Mouse (Mus musculus) spleen, adult 2 months (tissue): ENCODE results near the gene Hist2h2bb.

Experiments
- CTCF ChIP-seq: fragments of 200-500 bp; IDR thresholded peaks from 2 replicates; pipeline ENCODE4 v1.5.1; 2011; ENCODE audit warnings: mild to moderate bottlenecking, inconsistent platforms; ENCODE audit not compliant: insufficient read depth, insufficient read length, insufficient replicate concordance; ENCODE audit errors: extremely low read depth
- POLR2A ChIP-seq: fragments of 200-500 bp; IDR thresholded peaks from 2 replicates; pipeline ENCODE4 v1.6.1; 2011; ENCODE audit warnings: low read depth, low read length, inconsistent platforms

DNA sequence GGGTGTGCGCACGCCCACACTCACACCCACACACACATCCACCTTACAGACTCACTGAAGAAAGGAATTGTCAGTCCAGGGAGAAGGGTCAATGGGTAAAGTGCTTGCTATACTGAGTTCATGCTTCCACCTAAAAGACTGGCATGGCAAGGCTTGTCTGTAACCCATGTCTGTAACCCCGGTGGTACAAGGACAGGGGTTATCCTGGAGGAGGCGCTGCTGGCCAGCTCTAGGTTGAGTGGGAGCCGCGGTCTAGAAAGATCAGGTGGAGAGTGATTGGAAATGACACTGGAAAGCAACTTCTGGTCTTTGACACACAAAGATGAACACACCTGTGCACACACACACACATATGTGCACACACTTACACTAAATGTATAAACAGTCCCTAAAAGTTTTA lies 11.1 kb downstream of the Hist2h2bb start:
- no peak for TF ChIP-seq POLR2A
- no peak for TF ChIP-seq CTCF
